Mouse (Mus musculus) spleen, postnatal 4 days (tissue): ENCODE measurements around the gene Rfng.
A peak's percentile ranks its signal among the peaks of the same experiment; 100 is the strongest.
"Not testable (repeated sequence)": the region's sequence is repeated elsewhere in the genome, so short reads cannot be mapped to it uniquely, and the experiment has no call there.

Source experiments
- DNase-seq, 2 experiments: peaks; one replicate each; pipeline ENCODE4 v3.0.0; 2022; ENCODE audit warnings: low spot score in 2 of 2

The Rfng gene

GRCm38 (mm10) chr11:120812068-120812467 is 28.1 kb upstream of the Rfng start:
- DNase-seq: no peak

- no peak for DNase-seq
Observed at GRCm38 (mm10) chr11:120808010-120808409, 24.0 kb upstream of the Rfng start.

- DNase-seq: no peak
Observed at GRCm38 (mm10) chr11:120805375-120806298, 21.6 kb upstream of the Rfng start.

GRCm38 (mm10) chr11:120804769-120805168 is 20.8 kb upstream of the Rfng start:
- no peak for DNase-seq

- no peak for DNase-seq
Observed at GRCm38 (mm10) chr11:120804274-120804673, 20.3 kb upstream of the Rfng start.

GRCm38 (mm10) chr11:120800061-120800904 is 16.3 kb upstream of the Rfng start:
- peak; percentile 84 to 94 for DNase-seq

GRCm38 (mm10) chr11:120799316-120799890 is 15.4 kb upstream of the Rfng start:
- no peak for DNase-seq

- no peak for DNase-seq
Observed at GRCm38 (mm10) chr11:120798244-120798643, 14.2 kb upstream of the Rfng start.

GRCm38 (mm10) chr11:120796614-120796946 is 12.6 kb upstream of the Rfng start:
- no peak for DNase-seq

GRCm38 (mm10) chr11:120795756-120796613 is 12.0 kb upstream of the Rfng start, which contains the start of gene Dus1l:
Gene Dus1l (minus strand): TSS chr11:120796403.
- DNase-seq: peak; percentile 97 to 99

- DNase-seq: no peak
Observed at GRCm38 (mm10) chr11:120792652-120793051, 8.6 kb upstream of the Rfng start.

GRCm38 (mm10) chr11:120789810-120790209 is 5.8 kb upstream of the Rfng start:
- DNase-seq: no peak

GRCm38 (mm10) chr11:120789355-120789754 is 5.3 kb upstream of the Rfng start:
- DNase-seq: no peak

GRCm38 (mm10) chr11:120788460-120788859 is 4.5 kb upstream of the Rfng start:
- not testable (repeated sequence) for DNase-seq

- DNase-seq: no peak
Observed at GRCm38 (mm10) chr11:120785145-120785544, 1.1 kb upstream of the Rfng start.

GRCm38 (mm10) chr11:120783426-120784063 is 462 bp downstream of the Rfng start:
- DNase-seq: peak in 1 of 2 experiments; percentile 72

GRCm38 (mm10) chr11:120781361-120781760 is 2.6 kb downstream of the Rfng start:
- not testable (repeated sequence) for DNase-seq

GRCm38 (mm10) chr11:120779876-120780275 is 4.1 kb downstream of the Rfng start:
- DNase-seq: no peak

GRCm38 (mm10) chr11:120777123-120777522 is 6.9 kb downstream of the Rfng start:
- DNase-seq: no peak

GRCm38 (mm10) chr11:120775774-120776469 is 8.1 kb downstream of the Rfng start:
- peak; percentile 92 to 98 for DNase-seq
